Mouse (Mus musculus): ENCODE results near the gene Ptpn3.

- TF ChIP-seq CTCF (IDR thresholded peaks at IDR 0.05; ENCODE audit: extremely low read depth, insufficient read depth, low read length) (no peak), POLR2A (IDR thresholded peaks at IDR 0.05; ENCODE audit: extremely low read depth, insufficient read depth, low read length) (no peak)
Measured at GRCm38 (mm10) chr4:57142374-57143025, 159.1 kb downstream of the Ptpn3 start.
